Mouse (Mus musculus) testis, adult 2 months (tissue): ENCODE measurements at regions not wholly inside any gene's neighbourhood (a gene's known extent, or its start where the extent isn't known, plus 50 kb on each side); places are given as distances from the start of the nearest gene placed in this dataset.

Experiments used
- CTCF ChIP-seq: fragments of 200-500 bp; IDR thresholded peaks from 2 replicates; pipeline ENCODE4 v1.5.1; 2012; ENCODE audit warnings: low read depth, mild to moderate bottlenecking, inconsistent platforms, low read length, moderate library complexity; ENCODE audit not compliant: control insufficient read depth, insufficient read depth, insufficient replicate concordance
- POLR2A ChIP-seq: fragments of 200-500 bp; IDR thresholded peaks from 2 replicates; pipeline ENCODE4 v1.6.1; 2012; ENCODE audit warnings: low read depth, mild to moderate bottlenecking, inconsistent platforms, low read length, moderate library complexity; ENCODE audit not compliant: control insufficient read depth

- no peak for TF ChIP-seq CTCF
- no peak for TF ChIP-seq POLR2A
These were observed 100.1 kb upstream of the Ret start for GRCm38 (mm10) chr6:118297576-118297975.
